Mouse (Mus musculus) heart, postnatal 0 days (tissue): ENCODE measurements around the gene Dcdc2a. TPM values are rescaled to one million over a fixed set of nuclear protein-coding genes. Genes with fewer than 3 reads are reported as not detected.

Source experiments
- ATAC-seq: fragments of 200-750 bp; cut with Nextera tagmentation; 2 replicates; pipeline ENCODE4 v1.8.0; 2017; ENCODE audit warnings: low read depth, moderate number of reproducible peaks, moderate library complexity; ENCODE audit not compliant: insufficient read depth
- DNase-seq: peaks from one replicate; pipeline ENCODE4 v3.0.0-alpha.2; 2016; ENCODE audit warnings: low spot score
- H3K27ac ChIP-seq: fragments of 300-500 bp; sonication (generic); 2 replicates; pipeline ENCODE4 v1.5.1; 2014; ENCODE audit warnings: low read depth, mild to moderate bottlenecking
- H3K27me3 ChIP-seq: fragments of 300-500 bp; sonication (generic); 2 replicates; pipeline ENCODE4 v1.6.1; 2014; ENCODE audit warnings: low read length, mixed read lengths; ENCODE audit not compliant: control insufficient read depth, insufficient read depth
- H3K36me3 ChIP-seq: fragments of 300-500 bp; sonication (generic); replicated peaks from 2 replicates; pipeline ENCODE4 v1.6.1; 2014; ENCODE audit warnings: low read length, mixed read lengths; ENCODE audit not compliant: control insufficient read depth, insufficient read depth
- H3K4me1 ChIP-seq: fragments of 300-500 bp; sonication (generic); 2 replicates; pipeline ENCODE4 v1.6.1; 2014; ENCODE audit warnings: antibody characterized with exemption; ENCODE audit not compliant: control insufficient read depth, insufficient read depth
- H3K4me2 ChIP-seq: fragments of 300-500 bp; sonication (generic); 2 replicates; pipeline ENCODE4 v1.6.1; 2014; ENCODE audit warnings: low read depth, mild to moderate bottlenecking, low read length, moderate library complexity
- H3K4me3 ChIP-seq: fragments of 300-500 bp; sonication (generic); 2 replicates; pipeline ENCODE4 v1.5.1; 2014; ENCODE audit warnings: low read depth, low read length
- H3K9ac ChIP-seq: fragments of 300-500 bp; sonication (generic); replicated peaks from 2 replicates; pipeline ENCODE4 v1.6.1; 2014; ENCODE audit warnings: low read depth, low read length, mixed read lengths
- H3K9me3 ChIP-seq: fragments of 300-500 bp; sonication (generic); replicated peaks from 2 replicates; pipeline ENCODE4 v1.6.1; 2016; ENCODE audit warnings: low read length; ENCODE audit not compliant: control insufficient read depth
- CTCF ChIP-seq: IDR thresholded peaks from 2 replicates; pipeline ENCODE4 v1.5.1; 2016; ENCODE audit warnings: antibody characterized with exemption, control low read depth, low read depth
- EP300 ChIP-seq: IDR thresholded peaks from 2 replicates; pipeline ENCODE4 v1.6.1; 2016; ENCODE audit warnings: antibody characterized with exemption, low read depth
- WGBS: fragments of 180-500 bp; shearing (Covaris S2); extraction: QIAGEN DNeasy Blood & Tissue Kit; methylation state at CpG from one replicate; pipeline ENCODE4 v1.1.7; 2014; 5-methylcytosine and 5-hydroxymethylcytosine counted together
- polyA plus RNA-seq: library from polyadenylated mRNA; unstranded; fragments of >200 nt; fragmentation: Nextera tagmentation; extraction: Ambion mirVana; gene quantifications from 2 replicates; pipeline ENCODE4 v1.2.1, GENCODE M21; 2015
- total RNA-seq: library from RNA; depleted of rRNA; stranded (reverse); fragments of >200 nt; gene quantifications from 2 replicates; pipeline ENCODE4 v1.2.3, GENCODE M21; 2014; ENCODE audit warnings: low replicate concordance

The Dcdc2a gene
- total and polyA plus RNA-seq, 2 experiments from 2014 or later: 0.49 TPM; not detected in 1

- H3K4me2 ChIP-seq: no peak overlapping the region
- peaks cover 25% of the 10 kb centered on the region for H3K27me3 ChIP-seq
- WGBS: 83% methylated on average over 5 of the region's 5 CpGs
- H3K4me3 ChIP-seq: no peak overlapping the region
- H3K9ac ChIP-seq: no peak overlapping the region
- no peak overlapping the region for H3K27ac ChIP-seq
- H3K4me1 ChIP-seq: no peaks in the 10 kb centered on the region
- H3K9me3 ChIP-seq: peaks cover 3% of the 10 kb centered on the region; the same call in 1 of the 2 replicates
- ATAC-seq (no peak), DNase-seq (no peak)
- TF ChIP-seq EP300: no peak
- TF ChIP-seq CTCF: no peak
- no peaks in the 10 kb centered on the region for H3K36me3 ChIP-seq
Measured at GRCm38 (mm10) chr13:25052671-25053070, 3.1 kb upstream of the Dcdc2a start.

GRCm38 (mm10) chr13:25055111-25055554, 671 bp upstream of the Dcdc2a start:
- no peak overlapping the region for H3K27ac ChIP-seq
- 0 out of 2 replicates have a peak, but pooled peaks cover 3% of the 10 kb centered on the region for H3K9me3 ChIP-seq
- no peak overlapping the region; the same call in 1 of the 2 replicates for H3K9ac ChIP-seq
- no peaks in the 10 kb centered on the region for H3K4me1 ChIP-seq
- peaks cover 25% of the 10 kb centered on the region for H3K27me3 ChIP-seq
- WGBS: under 1% methylated on average over 33 of the region's 35 CpGs
- peak overlapping the region; percentile 53 for H3K4me3 ChIP-seq
- no peaks in the 10 kb centered on the region for H3K36me3 ChIP-seq
- ATAC-seq (peak; percentile 68), DNase-seq (peak; percentile 11)
- no peak for TF ChIP-seq EP300
- TF ChIP-seq CTCF: peak; percentile 14; the same call in 1 of the 2 replicates
- H3K4me2 ChIP-seq: peak overlapping the region; percentile 81

GRCm38 (mm10) chr13:25066659-25067058, 10.9 kb downstream of the Dcdc2a start:
- no peak for DNase-seq
- 95% methylated on average over 2 of the region's 2 CpGs for WGBS
- no peaks in the 10 kb centered on the region for H3K27me3 ChIP-seq

GRCm38 (mm10) chr13:25067183-25067582, 11.4 kb downstream of the Dcdc2a start:
- no peak overlapping the region for H3K4me3 ChIP-seq
- 77% methylated on average over 4 of the region's 4 CpGs for WGBS
- no peaks in the 10 kb centered on the region for H3K4me1 ChIP-seq
- no peak overlapping the region for H3K9ac ChIP-seq
- TF ChIP-seq EP300: no peak
- TF ChIP-seq CTCF: no peak
- H3K27ac ChIP-seq: no peak overlapping the region
- H3K4me2 ChIP-seq: no peak overlapping the region
- DNase-seq (no peak), ATAC-seq (no peak)
- H3K36me3 ChIP-seq: no peaks in the 10 kb centered on the region
- no peaks in the 10 kb centered on the region for H3K27me3 ChIP-seq
- H3K9me3 ChIP-seq: no peaks in the 10 kb centered on the region

More at GRCm38 (mm10) chr13:25066659-25067058, 10.9 kb downstream of the Dcdc2a start:
- Histone ChIP-seq H3K27ac (no peak overlapping the region), H3K4me3 (no peak overlapping the region), H3K36me3 (no peaks in the 10 kb centered on the region), H3K4me2 (no peak overlapping the region), H3K4me1 (no peaks in the 10 kb centered on the region), H3K9ac (no peak overlapping the region), H3K9me3 (no peaks in the 10 kb centered on the region)
- ATAC-seq: no peak
- TF ChIP-seq EP300: no peak
- TF ChIP-seq CTCF: no peak

- Histone ChIP-seq H3K4me3 (no peak overlapping the region), H3K27ac (no peak overlapping the region), H3K4me1 (no peaks in the 10 kb centered on the region), H3K27me3 (no peaks in the 10 kb centered on the region), H3K9ac (no peak overlapping the region), H3K36me3 (no peaks in the 10 kb centered on the region), H3K9me3 (no peaks in the 10 kb centered on the region), H3K4me2 (no peak overlapping the region)
- ATAC-seq (no peak), DNase-seq (no peak)
- TF ChIP-seq CTCF (no peak), EP300 (no peak)
- WGBS: 80% methylated on average over 4 of the region's 4 CpGs
Measured at GRCm38 (mm10) chr13:25069765-25070164, 14.0 kb downstream of the Dcdc2a start.

GRCm38 (mm10) chr13:25070791-25071190, 15.0 kb downstream of the Dcdc2a start:
- WGBS: 59% methylated on average over 4 of the region's 4 CpGs
- DNase-seq (no peak), ATAC-seq (no peak)
- H3K4me2 ChIP-seq: no peak overlapping the region
- H3K9me3 ChIP-seq: no peaks in the 10 kb centered on the region
- no peak overlapping the region for H3K9ac ChIP-seq
- H3K36me3 ChIP-seq: no peaks in the 10 kb centered on the region
- no peaks in the 10 kb centered on the region for H3K4me1 ChIP-seq
- no peak overlapping the region for H3K4me3 ChIP-seq
- no peak for TF ChIP-seq CTCF
- no peak for TF ChIP-seq EP300
- H3K27me3 ChIP-seq: no peaks in the 10 kb centered on the region
- no peak overlapping the region for H3K27ac ChIP-seq
